Mouse (Mus musculus) urinary bladder, adult 18-20 months (tissue): ENCODE data around the gene Tssk2.
A peak's percentile ranks its signal among the peaks of the same experiment; 100 is the strongest.

Experiments
- DNase-seq, 2 experiments: peaks; one replicate each; pipeline ENCODE4 v3.0.0; 2022; ENCODE audit warnings: low spot score in 2 of 2, mixed read lengths in 2 of 2

Gene Tssk2

GRCm38 (mm10) chr16:17898462-17898861 is at the start of gene Tssk2, which contains the start of gene Dgcr2:
Gene Tssk2, plus strand, starts transcription at chr16:17898637.
Gene Dgcr2, minus strand, starts transcription at chr16:17898562.
- DNase-seq, result no peak

- DNase-seq, result no peak
Observed at GRCm38 (mm10) chr16:17848928-17849327, 49.5 kb upstream of the Tssk2 start.

- no peak for DNase-seq
Observed at GRCm38 (mm10) chr16:17849486-17849885, 49.0 kb upstream of the Tssk2 start.

GRCm38 (mm10) chr16:17851331-17851730 is 47.1 kb upstream of the Tssk2 start:
- no peak for DNase-seq

- no peak for DNase-seq
Observed at GRCm38 (mm10) chr16:17851860-17852259, 46.6 kb upstream of the Tssk2 start.

GRCm38 (mm10) chr16:17853263-17853662 is 45.2 kb upstream of the Tssk2 start:
- DNase-seq, result no peak

- no peak for DNase-seq
Observed at GRCm38 (mm10) chr16:17857157-17857556, 41.3 kb upstream of the Tssk2 start.

GRCm38 (mm10) chr16:17858592-17858991 is 39.8 kb upstream of the Tssk2 start:
- no peak for DNase-seq

- no peak for DNase-seq
Observed at GRCm38 (mm10) chr16:17865293-17865692, 33.1 kb upstream of the Tssk2 start.

GRCm38 (mm10) chr16:17865770-17866169 is 32.7 kb upstream of the Tssk2 start:
- DNase-seq, result peak; percentile 43 to 63

GRCm38 (mm10) chr16:17871248-17871647 is 27.2 kb upstream of the Tssk2 start:
- no peak for DNase-seq

- DNase-seq, result no peak
Observed at GRCm38 (mm10) chr16:17872995-17873394, 25.4 kb upstream of the Tssk2 start.

- DNase-seq, result no peak
Observed at GRCm38 (mm10) chr16:17875174-17875573, 23.3 kb upstream of the Tssk2 start.

GRCm38 (mm10) chr16:17876096-17876495 is 22.3 kb upstream of the Tssk2 start:
- DNase-seq, result no peak

GRCm38 (mm10) chr16:17879571-17879970 is 18.9 kb upstream of the Tssk2 start:
- no peak for DNase-seq

- no peak for DNase-seq
Observed at GRCm38 (mm10) chr16:17882196-17882595, 16.2 kb upstream of the Tssk2 start.

- no peak for DNase-seq
Observed at GRCm38 (mm10) chr16:17884116-17884515, 14.3 kb upstream of the Tssk2 start.

- DNase-seq, result no peak
Observed at GRCm38 (mm10) chr16:17889689-17890341, 8.6 kb upstream of the Tssk2 start.

GRCm38 (mm10) chr16:17890342-17890727 is 8.1 kb upstream of the Tssk2 start:
- no peak for DNase-seq

- DNase-seq, result peak; percentile 59 to 69
Observed at GRCm38 (mm10) chr16:17890917-17891566, 7.4 kb upstream of the Tssk2 start.

- DNase-seq, result peak; percentile 96 to 99
Observed at GRCm38 (mm10) chr16:17891567-17891959, 6.9 kb upstream of the Tssk2 start, which contains the start of gene Gm20518. Gene Gm20518, minus strand, starts transcription at chr16:17891671.

- DNase-seq, result no peak
Observed at GRCm38 (mm10) chr16:17892606-17893005, 5.8 kb upstream of the Tssk2 start.

- DNase-seq, result no peak
Observed at GRCm38 (mm10) chr16:17893923-17894322, 4.5 kb upstream of the Tssk2 start, which contains the start of gene Tssk1. Gene Tssk1, plus strand, starts transcription at chr16:17894223.
